Comparison of ENCODE assay signal across 21 mouse cellular contexts in genomic region chr2:145970751-145971150, GRCm38 (mm10). TPM values are rescaled to one million over a fixed set of nuclear protein-coding genes. Genes with fewer than 3 reads are reported as not detected.
DNase-seq lines count a peak whose midpoint lies in the region; ATAC-seq and TF ChIP-seq lines count a peak whose summit lies in the region.
"Had no signal": no experiment of that assay in that cellular context is flagged by ENCODE, and none has a peak within 500 bp of the region (broad histone marks: within the 10 kb centered on the region; RNA-seq: fewer than 3 reads in every experiment).

No protein-coding gene starts in this region.

- no peak overlapping the region for H3K4me3 ChIP-seq in forebrain, embryonic 15.5 days
- H3K4me3 ChIP-seq in forebrain, embryonic 11.5 days (ENCODE audit: low read depth, low read length), result no peak overlapping the region
- no peak overlapping the region for H3K4me3 ChIP-seq in hindbrain, embryonic 16.5 days (ENCODE audit: low read length)
- H3K4me3 ChIP-seq in lung, adult 2 months (replicated peaks; ENCODE audit: extremely low read depth, low read depth, low read length), result no peak overlapping the region
- H3K4me3 ChIP-seq in intestine, embryonic 15.5 days (replicated peaks), result no peak overlapping the region

- TF ChIP-seq CTCF in lung, adult 2 months (IDR thresholded peaks at IDR 0.05; ENCODE audit: insufficient read depth, low read length), result no peak

- H3K27ac ChIP-seq in forebrain, embryonic 15.5 days (replicated peaks), result peak overlapping the region; percentile 77
- H3K27ac ChIP-seq in forebrain, embryonic 11.5 days (ENCODE audit: low read depth, low read length), result no peak overlapping the region
- peak overlapping the region; percentile 66; the same call in 1 of the 2 replicates for H3K27ac ChIP-seq in hindbrain, embryonic 16.5 days (ENCODE audit: low read depth, low read length)
- no peak overlapping the region for H3K27ac ChIP-seq in intestine, embryonic 15.5 days
- H3K27ac ChIP-seq: liver, embryonic 14.5 days; macrophage had no signal

- 79% methylated on average over 12 of the region's 12 CpGs for WGBS in forebrain, embryonic 15.5 days
- 89% methylated on average over 12 of the region's 12 CpGs for WGBS in forebrain, embryonic 11.5 days
- 72% methylated on average over 12 of the region's 12 CpGs for WGBS in hindbrain, embryonic 16.5 days
- 70% methylated on average over 12 of the region's 12 CpGs for WGBS in lung, adult 2 months
- 86% methylated on average over 12 of the region's 12 CpGs for whole genome bisulfite sequencing in intestine, embryonic 15.5 days

- no peaks in the 10 kb centered on the region for H3K36me3 ChIP-seq in forebrain, embryonic 15.5 days
- no peaks in the 10 kb centered on the region for H3K36me3 ChIP-seq in forebrain, embryonic 11.5 days (ENCODE audit: control insufficient read depth, insufficient read depth, low read length)
- H3K36me3 ChIP-seq in hindbrain, embryonic 16.5 days (ENCODE audit: control insufficient read depth, insufficient read depth, low read length), result no peaks in the 10 kb centered on the region
- H3K36me3 ChIP-seq in intestine, embryonic 15.5 days, result no peaks in the 10 kb centered on the region

- no peak for ATAC-seq in forebrain, embryonic 15.5 days (replicated peaks)
- ATAC-seq in forebrain, embryonic 11.5 days (replicated peaks; ENCODE audit: low FRiP score), result no peak
- peak; percentile 86 for ATAC-seq in hindbrain, embryonic 16.5 days
- ATAC-seq in intestine, embryonic 15.5 days, result no peak

- DNase-seq in forebrain, embryonic 11.5 days (ENCODE audit: low spot score), result no peak
- peak; percentile 22 to 29 for DNase-seq in layer of hippocampus, postnatal 10 days (ENCODE audit: low spot score in 2 of 2)
- no peak for DNase-seq in layer of hippocampus, adult 18-20 months (ENCODE audit: low spot score in 2 of 2)
- DNase-seq in cerebellum, adult 9-10 months, result peak; percentile 91
- DNase-seq in lung, adult 2 months, result no peak
- DNase-seq: adrenal gland, adult 2 months; heart, postnatal 10 days; kidney, adult 2 months; kidney, postnatal 25 days; layer of hippocampus, adult 9-11 months; spleen, adult 18-20 months; thymus, postnatal 36 days had no signal

- no peak overlapping the region for H3K4me2 ChIP-seq in forebrain, embryonic 15.5 days (replicated peaks)
- no peak overlapping the region for H3K4me2 ChIP-seq in forebrain, embryonic 11.5 days (ENCODE audit: low read depth, low read length, severe bottlenecking)
- no peak overlapping the region for H3K4me2 ChIP-seq in hindbrain, embryonic 16.5 days (ENCODE audit: low read length)
- no peak overlapping the region for H3K4me2 ChIP-seq in intestine, embryonic 15.5 days (replicated peaks)
- H3K4me2 ChIP-seq: heart, embryonic 11.5 days; midbrain, embryonic 11.5 days had no signal

- H3K9me3 ChIP-seq in forebrain, embryonic 15.5 days, result no peaks in the 10 kb centered on the region
- no peaks in the 10 kb centered on the region for H3K9me3 ChIP-seq in forebrain, embryonic 11.5 days (ENCODE audit: control insufficient read depth, low read length)
- H3K9me3 ChIP-seq in hindbrain, embryonic 16.5 days (ENCODE audit: control insufficient read depth, low read length), result no peaks in the 10 kb centered on the region
- no peaks in the 10 kb centered on the region for H3K9me3 ChIP-seq in intestine, embryonic 15.5 days

- TF ChIP-seq POLR2A in lung, adult 2 months (IDR thresholded peaks at IDR 0.05; ENCODE audit: borderline replicate concordance, extremely low read depth, low read depth, low read length), result no peak

- H3K4me1 ChIP-seq in forebrain, embryonic 15.5 days, result peaks cover 15% of the 10 kb centered on the region
- no peaks in the 10 kb centered on the region for H3K4me1 ChIP-seq in forebrain, embryonic 11.5 days (replicated peaks; ENCODE audit: control insufficient read depth, insufficient read depth, low read length)
- H3K4me1 ChIP-seq in hindbrain, embryonic 16.5 days (ENCODE audit: control insufficient read depth, insufficient read depth, low read depth, low read length), result no peaks in the 10 kb centered on the region; the same call in 1 of the 2 replicates
- no peaks in the 10 kb centered on the region for H3K4me1 ChIP-seq in lung, adult 2 months (ENCODE audit: control insufficient read depth, insufficient read depth, low read length)
- H3K4me1 ChIP-seq in intestine, embryonic 15.5 days (replicated peaks), result no peaks in the 10 kb centered on the region

- H3K9ac ChIP-seq in forebrain, embryonic 15.5 days (replicated peaks), result no peak overlapping the region
- H3K9ac ChIP-seq in forebrain, embryonic 11.5 days (ENCODE audit: low read length), result no peak overlapping the region
- H3K9ac ChIP-seq in hindbrain, embryonic 16.5 days (ENCODE audit: low read depth, low read length), result no peak overlapping the region
- H3K9ac ChIP-seq in intestine, embryonic 15.5 days, result no peak overlapping the region
- H3K9ac ChIP-seq: liver, embryonic 14.5 days had no signal

- H3K27me3 ChIP-seq in forebrain, embryonic 15.5 days, result no peaks in the 10 kb centered on the region
- H3K27me3 ChIP-seq in forebrain, embryonic 11.5 days (ENCODE audit: control insufficient read depth, insufficient read depth, low read length), result no peaks in the 10 kb centered on the region
- H3K27me3 ChIP-seq in hindbrain, embryonic 16.5 days (replicated peaks; ENCODE audit: control insufficient read depth, insufficient read depth, low read length), result no peaks in the 10 kb centered on the region
- no peaks in the 10 kb centered on the region for H3K27me3 ChIP-seq in intestine, embryonic 15.5 days (replicated peaks)

RNA-seq across cellular contexts. Expression of gene Crnkl1, which starts 35.9 kb away (rescaled TPM):
- 31.3 and 34.9 TPM in 2 replicates for polyA plus RNA-seq in forebrain, embryonic 15.5 days (2015; fragmentation: Nextera tagmentation; extraction: Ambion mirVana)
- polyA plus RNA-seq in forebrain, embryonic 11.5 days (2014; fragmentation: Nextera tagmentation; extraction: Ambion mirVana), result 40.9 and 45.0 TPM in 2 replicates
- 10 to 100 TPM; 19.2 to 20.6 TPM for total RNA-seq in layer of hippocampus, postnatal 10 days (2021)
- total RNA-seq in layer of hippocampus, adult 18-20 months (2021), result 10 to 100 TPM; 23.1 to 23.2 TPM
- polyA plus RNA-seq in hindbrain, embryonic 16.5 days (2015; fragmentation: Nextera tagmentation; extraction: Ambion mirVana), result 18.3 and 19.1 TPM in 2 replicates
- 6.6 and 10.5 TPM in 2 replicates for polyA plus RNA-seq in lung, adult 2 months (2012; rRNA removed)
- polyA plus RNA-seq in intestine, embryonic 15.5 days (2015; fragmentation: Nextera tagmentation; extraction: Ambion mirVana), result 17.8 and 20.7 TPM in 2 replicates

RNA-seq across cellular contexts. Expression of gene Cfap61, which starts 36.2 kb away (rescaled TPM):
- polyA plus RNA-seq in forebrain, embryonic 15.5 days (2015; fragmentation: Nextera tagmentation; extraction: Ambion mirVana), result 1.9 and 2.2 TPM in 2 replicates
- polyA plus RNA-seq in forebrain, embryonic 11.5 days (2014; fragmentation: Nextera tagmentation; extraction: Ambion mirVana), result 1.4 and 1.9 TPM in 2 replicates
- 1 to 10 TPM; 3.6 to 4.1 TPM for total RNA-seq in layer of hippocampus, postnatal 10 days (2021)
- 1 to 10 TPM; 3.4 to 3.5 TPM for total RNA-seq in layer of hippocampus, adult 18-20 months (2021)
- polyA plus RNA-seq in hindbrain, embryonic 16.5 days (2015; fragmentation: Nextera tagmentation; extraction: Ambion mirVana), result 4.8 and 5.1 TPM in 2 replicates
- polyA plus RNA-seq in lung, adult 2 months (2012; rRNA removed), result 5.8 and 6.2 TPM in 2 replicates
- 0.74 and 1.5 TPM in 2 replicates for polyA plus RNA-seq in intestine, embryonic 15.5 days (2015; fragmentation: Nextera tagmentation; extraction: Ambion mirVana)
- total RNA-seq: gastrocnemius, adult 18-20 months; gastrocnemius, postnatal 4 days had no signal
- polyA plus RNA-seq: liver, embryonic 14.5 days; macrophage had no signal

Comparison
In these comparisons a context has a peak if more than half of its experiments do, and no peak if none do; other contexts are left out.
1. H3K27ac ChIP-seq: peak in forebrain, embryonic 15.5 days (single experiment) and hindbrain, embryonic 16.5 days (single experiment); none in forebrain, embryonic 11.5 days (single experiment) and intestine, embryonic 15.5 days (single experiment).
2. DNase-seq: peak in layer of hippocampus, postnatal 10 days (2 of 2) and cerebellum, adult 9-10 months (single experiment); none in forebrain, embryonic 11.5 days (single experiment), layer of hippocampus, adult 18-20 months (0 of 2) and lung, adult 2 months (single experiment).